Mouse (Mus musculus) right cerebral cortex, postnatal 36 days (tissue): Measurements from ENCODE around the gene Mettl7b.

ENCODE experiments used
- DNase-seq, 2 experiments: peaks; one replicate each; pipeline ENCODE4 v3.0.0; 2022; ENCODE audit warnings: low spot score in 2 of 2, mixed read lengths in 1 of 2

Gene Mettl7b

DNA sequence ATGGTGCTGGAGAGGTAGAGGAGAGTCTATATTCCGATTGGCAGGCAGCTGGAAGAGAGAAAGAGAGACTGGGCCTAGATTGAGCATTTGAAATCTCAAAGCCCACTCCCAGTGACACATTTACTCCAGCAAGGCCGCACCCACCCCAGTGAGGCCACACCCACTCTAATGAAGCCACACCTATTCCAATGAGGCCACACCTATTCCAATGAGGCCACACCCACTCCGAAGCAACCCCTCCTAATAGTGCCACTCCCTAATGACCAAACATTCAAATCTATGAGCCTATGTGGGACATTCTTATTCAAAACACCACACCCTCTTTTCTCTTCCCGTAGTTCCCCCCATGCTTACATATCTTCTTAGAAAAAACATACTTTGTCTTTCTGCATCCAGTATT, 13.3 kb downstream of the Mettl7b start:
- DNase-seq: no peak

DNA sequence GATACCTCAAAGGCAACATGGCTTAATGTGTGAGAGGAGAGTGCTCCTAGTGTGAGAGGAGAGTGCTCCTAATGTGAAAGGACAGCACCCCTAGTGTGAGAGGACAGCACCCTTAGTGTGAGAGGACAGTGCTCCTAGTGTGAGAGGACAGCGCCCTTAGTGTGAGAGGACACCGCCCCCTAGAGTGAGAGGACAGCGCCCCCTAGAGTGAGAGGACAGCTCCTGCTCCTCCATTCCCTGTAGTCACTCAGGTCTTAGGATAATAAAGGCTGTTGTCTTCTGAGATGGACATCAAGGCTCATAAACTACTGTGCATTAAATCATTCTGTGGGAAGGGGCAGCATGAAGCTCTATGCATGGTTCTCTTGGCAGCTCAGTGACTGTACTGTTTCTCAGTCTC, 15.1 kb downstream of the Mettl7b start:
- DNase-seq: no peak

DNA sequence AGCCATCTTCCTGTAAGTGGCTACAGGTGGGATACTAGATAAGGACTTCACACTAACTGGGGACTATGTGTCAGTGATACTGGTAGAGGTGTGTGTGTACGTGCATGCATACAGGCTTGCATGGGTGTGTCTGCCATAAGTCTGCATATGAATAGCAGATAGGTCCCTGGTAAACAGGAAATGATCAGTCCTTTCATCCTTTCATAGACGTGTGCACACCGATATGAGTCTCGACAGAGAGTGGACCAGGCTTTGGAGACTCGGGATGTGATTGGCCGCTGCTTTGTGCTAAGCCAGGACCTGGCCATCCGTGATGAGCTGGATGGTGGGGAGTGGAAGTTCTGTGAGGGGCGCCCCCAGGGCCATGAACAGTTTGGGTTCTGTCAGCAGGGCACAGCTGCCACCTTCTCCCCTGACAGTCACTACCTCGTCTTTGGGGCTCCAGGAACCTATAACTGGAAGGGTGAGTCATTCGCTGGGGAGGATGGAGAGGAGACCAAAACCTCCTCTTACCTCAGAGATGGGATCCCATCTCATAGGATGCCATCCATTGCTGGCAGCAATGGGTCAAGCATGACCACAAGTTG, 20.2 kb downstream of the Mettl7b start:
- no peak for DNase-seq

DNA sequence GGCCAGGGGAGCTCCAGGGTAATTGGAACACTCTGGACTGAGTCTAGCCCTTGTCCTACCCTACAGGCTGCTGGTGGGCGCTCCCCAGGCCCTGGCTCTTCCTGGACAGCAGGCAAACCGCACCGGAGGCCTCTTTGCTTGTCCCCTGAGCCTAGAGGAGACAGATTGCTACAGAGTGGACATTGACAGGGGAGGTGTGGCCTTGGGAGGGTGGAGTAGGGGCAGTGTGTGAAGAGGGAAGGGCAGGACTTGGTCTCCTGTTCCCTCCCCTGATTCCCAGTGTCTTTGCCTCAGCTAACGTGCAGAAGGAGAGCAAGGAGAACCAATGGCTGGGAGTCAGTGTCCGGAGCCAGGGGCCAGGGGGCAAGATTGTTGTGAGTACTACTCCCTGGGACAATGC, 21.8 kb downstream of the Mettl7b start:
- DNase-seq: no peak

DNA sequence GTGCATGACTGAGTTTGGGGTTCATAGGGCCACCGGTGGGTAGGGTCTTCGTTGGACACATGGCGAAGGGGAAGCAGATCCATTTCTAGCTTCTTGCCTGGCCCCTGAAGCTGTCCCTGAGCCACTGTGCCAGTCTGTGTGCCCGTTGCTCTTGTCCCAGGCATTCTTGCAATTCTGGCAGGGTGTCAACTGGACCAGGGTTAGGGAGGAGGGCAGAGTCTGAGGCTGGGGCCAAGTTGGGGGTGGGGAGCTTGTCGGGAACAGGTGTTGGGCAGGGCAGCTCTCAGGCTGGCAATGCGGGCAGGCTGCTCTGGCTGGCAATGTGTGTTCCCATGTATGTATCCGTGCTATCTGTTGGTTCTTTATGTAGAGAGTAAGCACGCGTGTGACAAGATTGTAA, 22.3 kb downstream of the Mettl7b start:
- no peak for DNase-seq

DNA sequence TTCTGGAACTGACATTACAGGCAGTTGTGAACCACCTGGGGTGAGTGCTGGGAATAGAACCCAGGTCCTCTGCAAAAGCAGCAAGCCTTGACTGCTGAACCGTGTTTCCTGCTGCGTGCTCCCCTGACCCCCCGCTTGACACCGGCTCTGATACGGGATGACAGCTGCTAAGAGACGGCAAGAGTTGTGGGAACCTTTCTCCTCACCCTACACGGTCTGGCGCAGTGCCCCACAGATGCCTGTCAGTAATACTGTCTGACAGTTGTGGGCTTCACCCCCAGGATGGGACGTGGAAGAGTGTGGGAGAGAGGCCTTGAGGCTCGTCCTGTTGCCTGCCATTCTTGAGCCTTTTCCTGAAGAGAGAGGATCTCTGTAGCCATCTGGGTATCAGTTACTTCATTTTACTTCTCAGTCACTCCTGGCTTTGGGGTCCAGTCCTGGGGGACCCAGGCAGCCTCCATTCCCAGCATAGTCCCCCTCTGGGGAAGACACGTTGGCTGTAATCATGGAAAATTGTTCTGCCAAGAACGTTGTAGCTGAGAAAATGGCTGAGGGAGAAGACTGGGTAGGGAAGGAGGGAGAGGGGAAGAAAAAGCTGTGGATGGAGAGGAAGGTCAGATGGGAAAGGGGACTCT, 22.9 kb downstream of the Mettl7b start:
- no peak for DNase-seq

DNA sequence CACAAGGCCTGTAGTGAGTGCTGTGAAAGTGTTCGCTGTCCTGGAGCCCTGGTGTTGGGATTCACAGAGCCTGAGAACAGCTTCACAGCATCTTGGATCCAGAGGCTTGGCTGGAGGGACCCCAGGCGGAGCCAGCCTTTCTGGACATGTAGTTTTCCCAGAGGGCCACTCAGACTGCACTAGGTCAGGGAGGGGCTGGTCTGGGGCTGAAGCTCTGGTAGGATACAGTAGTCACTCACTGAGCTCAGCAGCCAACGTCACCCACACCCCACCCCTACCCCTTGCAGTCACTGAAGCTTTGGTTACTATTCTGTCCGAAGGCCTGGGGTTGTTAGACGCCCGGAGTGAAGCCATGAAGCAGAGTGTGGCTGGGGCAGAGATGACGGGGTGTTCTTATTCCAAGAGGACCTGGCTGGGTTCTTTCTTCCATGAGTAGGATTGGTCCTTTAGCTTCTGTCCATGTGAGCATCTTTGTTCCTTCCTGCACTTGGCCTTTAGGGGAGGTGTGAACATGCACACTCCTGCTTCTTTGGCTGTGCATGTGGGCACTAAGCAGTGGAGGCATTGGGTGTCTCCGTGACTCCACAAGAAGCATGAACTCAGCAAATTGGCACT, 24.9 kb downstream of the Mettl7b start:
- DNase-seq: no peak

DNA sequence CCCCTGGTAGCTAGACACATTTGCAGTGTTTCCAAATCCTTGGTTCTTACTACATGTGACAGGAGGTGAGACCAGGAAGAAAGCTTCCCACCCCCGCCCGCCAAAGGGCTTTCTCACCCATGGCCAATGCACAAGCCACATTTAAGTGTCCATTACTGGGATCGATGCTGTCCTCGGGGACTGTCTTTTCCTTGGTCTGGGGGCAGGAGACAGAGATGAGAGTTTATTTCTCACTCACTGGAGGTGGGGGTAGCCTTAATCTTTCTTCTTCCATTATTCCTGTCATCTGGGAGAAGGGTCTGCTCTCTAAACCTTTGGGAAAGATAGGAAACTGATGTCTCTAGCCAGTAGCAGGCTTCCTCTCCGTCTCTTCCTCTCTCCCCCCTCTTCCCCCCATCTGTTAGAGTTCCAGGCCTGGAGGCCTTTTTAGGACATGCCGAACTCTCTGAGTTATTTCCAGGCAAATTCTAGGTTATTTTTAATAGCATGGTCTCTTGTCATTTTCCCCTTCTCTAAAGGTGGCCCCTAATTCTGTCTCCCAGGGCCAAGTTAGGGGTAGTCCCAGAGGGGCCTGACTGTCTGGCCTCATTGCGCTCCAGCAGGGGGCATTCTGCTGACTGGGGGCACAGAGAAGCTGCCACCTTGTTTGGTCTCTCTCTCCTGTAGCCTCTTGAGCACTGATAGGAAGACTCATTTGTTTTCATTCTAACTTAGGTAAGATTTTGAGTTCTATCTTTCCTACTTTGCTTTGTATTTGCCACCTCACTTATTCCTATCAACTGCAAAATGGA, 25.6 kb downstream of the Mettl7b start:
- DNase-seq: no peak

DNA sequence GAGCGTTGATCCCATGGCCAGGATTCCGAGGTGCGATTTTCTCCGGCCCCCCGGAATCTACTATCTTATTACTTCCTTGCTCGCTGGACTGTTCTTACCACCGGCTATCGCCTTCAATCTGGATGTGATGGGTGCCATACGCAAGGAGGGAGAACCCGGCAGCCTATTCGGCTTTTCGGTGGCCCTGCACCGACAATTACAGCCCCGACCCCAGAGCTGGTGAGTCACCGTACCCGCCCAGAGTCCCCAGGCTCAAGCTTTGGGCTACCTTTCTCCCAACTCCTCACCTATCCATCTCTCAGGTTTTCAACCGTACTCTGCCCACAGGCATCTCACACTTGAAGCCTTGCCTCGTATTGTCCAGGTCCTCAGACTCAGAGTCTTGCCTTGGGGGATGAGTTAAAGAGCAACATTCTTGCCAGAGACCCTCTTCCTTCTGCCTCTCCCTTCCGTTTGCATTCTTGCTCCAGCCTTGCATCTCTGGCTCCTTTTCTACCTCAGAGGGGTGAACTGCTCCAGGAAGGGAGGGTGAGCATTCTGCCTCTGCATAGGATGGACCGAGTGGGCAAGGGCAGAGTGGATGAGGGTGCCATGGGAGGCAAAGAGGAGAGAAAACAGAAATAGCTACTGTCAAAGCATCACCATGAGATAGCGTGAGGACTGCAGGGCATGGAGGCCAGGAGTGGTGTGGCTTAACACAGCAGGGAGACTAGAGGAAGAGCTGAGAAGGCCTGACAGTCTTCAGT, 26.6 kb downstream of the Mettl7b start:
- DNase-seq: no peak

DNA sequence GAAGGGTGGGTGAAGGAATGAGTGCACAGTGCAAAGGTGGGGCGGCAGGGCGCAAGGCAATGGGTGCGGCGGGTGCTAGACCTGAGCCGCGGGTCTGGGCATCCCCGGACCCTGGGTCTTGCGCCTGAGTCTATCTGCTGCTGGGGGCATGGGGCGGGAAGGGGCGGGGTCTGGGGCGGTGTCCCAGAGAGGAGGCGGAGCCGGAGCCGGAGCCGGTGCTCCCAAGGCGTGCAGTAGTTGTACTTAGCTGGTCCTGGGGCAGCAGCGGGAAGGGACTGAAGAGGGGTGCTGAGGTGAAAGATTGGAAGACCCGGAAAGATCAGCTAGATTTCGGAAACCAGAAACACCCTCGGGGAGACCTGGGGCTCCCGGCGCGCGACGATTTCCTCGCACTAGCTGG, 27.2 kb downstream of the Mettl7b start, which contains the start of gene Itga7:
Gene Itga7 (plus strand): TSS at position 245 of the 400 bp plus-strand sequence.
- DNase-seq: no peak

DNA sequence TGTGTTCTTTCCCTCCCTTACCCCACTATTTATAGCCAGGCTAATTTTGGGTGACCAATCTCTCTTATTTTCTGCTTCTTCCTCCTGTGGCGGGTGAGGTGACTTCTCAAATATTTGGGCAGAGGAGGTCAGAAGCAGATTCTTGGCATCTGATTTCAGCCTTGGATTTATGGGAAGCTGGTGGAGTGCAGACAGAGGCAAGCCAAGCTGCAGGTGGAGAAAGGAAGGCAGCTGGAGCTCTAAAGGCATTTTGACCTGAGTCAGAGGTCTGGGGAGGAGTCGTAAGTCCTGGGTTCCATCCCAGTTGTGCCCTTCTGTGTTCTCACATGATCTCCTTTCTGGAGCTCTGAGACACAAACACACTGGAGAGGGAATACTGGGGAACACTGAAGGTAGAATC, 29.3 kb downstream of the Mettl7b start:
- no peak for DNase-seq

DNA sequence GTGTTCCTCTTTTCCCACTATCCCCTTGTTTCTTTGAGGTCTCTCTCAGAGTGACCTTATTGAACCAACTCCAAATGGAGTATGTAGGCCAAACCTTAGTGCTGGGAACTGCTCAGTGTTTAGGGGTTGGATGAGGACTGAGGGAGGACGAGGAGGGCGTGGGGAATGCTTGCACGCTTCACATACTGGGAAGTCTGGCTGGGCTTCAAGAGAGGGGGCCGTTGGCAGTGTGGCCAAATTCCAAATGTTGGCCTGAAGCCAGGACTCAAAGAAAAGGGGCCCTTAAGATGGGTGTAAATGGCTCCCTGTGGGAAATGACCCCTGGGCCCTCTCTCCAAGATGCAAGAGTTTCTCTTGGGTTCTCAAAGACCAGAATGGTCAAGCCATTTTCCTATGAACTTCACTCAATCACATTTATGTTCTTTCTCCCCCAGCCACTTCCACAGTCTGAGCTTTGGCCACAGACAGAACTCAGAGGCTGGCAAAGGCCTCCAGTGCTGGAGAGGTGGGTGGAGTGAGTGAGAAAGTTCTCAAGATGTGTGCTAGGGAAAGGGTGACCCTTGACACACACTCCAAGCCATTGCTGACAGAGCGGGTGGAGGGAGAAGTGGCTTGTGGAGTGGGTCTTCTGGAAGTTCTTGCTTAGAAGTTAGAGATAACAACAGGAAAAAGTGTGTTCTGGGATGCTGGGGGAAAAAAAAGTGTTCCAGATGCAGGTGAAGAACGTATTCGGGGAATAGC, 31.0 kb downstream of the Mettl7b start:
- no peak for DNase-seq

DNA sequence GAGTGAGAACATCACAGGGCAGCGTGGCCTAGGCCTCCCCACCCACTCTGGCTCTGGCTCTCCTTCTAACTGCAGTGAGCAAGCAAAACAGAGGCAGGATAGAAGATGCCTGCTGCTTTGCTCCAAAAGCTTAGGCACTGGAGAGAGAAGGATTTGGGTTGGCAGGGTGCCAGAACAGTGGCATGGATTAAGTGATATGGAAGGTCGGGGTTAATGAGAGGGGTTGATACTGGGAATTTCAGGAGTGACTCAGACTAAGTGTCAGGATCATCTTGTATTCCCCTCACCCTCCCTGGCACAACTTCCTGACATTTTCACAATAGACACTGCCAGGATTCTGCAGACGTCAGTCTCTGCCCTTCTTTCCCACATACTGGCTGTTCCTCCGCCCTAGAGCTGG, 32.4 kb downstream of the Mettl7b start:
- DNase-seq: no peak

DNA sequence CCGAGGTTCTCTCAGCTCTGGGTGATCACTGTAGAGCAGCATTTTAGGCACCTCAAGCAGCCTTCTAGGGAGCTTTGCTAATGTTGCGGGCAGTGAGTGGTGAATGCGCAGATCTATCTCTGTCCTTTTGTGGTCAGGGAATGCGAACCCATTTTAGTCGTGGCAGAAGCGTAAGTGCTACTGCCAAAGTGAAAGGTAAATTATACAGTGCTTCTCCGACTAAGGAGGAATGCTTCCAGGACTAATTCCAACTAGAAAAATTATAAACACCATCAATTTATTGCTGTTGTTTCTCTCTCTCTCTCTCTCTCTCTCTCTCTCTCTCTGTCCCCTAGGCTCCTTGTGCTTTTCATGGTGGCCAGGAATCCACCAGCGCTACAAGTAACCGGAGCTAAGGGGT, 36.9 kb downstream of the Mettl7b start, which contains the start of gene Bloc1s1:
Gene Bloc1s1 (minus strand): TSS at position 101 of the 400 bp plus-strand sequence.
- no peak for DNase-seq

DNA sequence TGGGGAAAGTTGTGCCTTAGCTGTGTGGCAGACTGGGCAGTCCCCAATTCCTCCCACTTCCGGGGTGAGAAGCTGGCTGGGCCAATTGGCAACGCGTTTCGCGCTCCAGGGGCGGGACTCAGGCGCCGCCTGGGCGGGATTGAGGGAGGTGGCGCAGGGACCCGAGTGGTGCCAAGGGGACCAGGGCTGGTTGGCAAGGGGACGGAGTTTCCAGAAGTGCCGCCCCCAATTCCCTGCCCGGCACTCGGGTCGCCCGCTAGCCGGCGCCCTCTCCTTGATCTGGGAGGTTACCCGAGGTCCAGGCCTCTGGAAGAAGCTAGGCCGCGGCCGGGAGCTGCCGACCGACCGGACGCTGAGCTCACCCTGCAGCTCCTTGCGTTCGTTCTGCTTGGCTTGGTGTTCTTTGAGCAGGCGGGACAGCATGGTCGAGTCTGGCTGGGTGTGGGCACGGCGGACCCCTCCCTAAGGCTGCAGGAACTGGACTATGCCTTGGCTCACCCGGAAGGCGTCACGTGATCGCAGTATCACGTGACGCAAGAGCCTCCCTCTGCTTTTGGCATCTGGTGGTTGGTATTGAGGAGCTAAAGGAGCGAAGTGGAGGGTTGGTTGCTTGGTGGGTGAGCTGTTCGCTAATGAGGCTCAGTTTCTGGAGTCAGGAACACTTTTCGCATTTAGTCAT, 37.6 kb downstream of the Mettl7b start:
- DNase-seq: peak; percentile 90 to 92

DNA sequence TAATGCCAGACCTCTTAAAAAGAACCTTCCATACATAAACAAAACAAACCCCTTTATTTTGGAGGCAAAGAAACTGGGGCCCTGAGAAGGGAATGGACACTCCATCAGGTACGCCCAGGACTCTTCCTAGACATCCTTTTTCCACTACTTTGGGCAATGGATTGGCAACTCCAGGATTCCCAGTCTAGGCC, 38.1 kb downstream of the Mettl7b start, which contains the start of gene Rdh5:
Gene Rdh5 (minus strand): TSS at position 67 of the 191 bp plus-strand sequence.
- no peak for DNase-seq

DNA sequence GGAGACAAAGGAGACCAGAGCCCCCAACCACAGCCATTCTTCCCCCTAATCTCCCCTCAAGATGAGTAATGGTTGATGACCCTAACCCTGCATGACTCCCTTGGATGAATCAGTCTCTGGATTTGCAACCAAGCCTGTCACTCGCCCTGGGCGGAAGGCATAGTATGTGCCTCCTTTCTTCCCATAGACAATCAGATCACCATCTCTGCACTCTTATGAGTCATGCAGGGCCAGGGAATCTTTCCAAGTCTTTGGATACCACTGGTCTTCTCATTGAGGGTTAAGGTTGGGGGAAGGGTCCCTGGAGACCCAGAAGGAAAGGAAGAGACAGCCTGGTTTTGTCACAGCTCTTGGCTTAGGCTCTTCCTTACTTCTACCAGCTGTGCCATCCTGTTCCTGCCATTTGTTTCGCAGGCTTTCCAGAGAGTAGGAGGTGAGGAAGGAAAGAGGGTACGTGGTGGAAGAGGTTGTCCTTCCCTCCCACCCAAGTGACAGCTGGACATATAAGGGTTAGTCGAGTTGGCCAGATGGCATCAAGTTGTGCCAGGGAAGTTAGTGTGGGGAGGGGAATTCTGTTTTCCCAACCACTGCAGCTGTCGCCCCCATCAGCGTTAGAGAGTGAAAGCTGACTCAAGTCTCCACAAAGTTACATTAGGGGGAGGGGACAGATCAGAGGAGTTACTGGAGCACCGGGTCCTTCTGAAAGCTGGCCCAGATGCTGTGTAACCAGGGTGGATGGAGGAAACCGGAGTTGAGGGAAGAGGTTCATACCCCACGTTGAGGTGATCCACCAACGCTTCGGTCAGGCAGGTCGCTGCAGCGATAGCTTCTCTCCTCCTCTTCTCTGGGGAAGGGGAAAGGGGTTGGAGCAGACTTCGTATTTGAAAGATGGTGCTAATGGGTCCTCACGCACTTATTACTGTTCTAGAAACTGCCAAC, 38.6 kb downstream of the Mettl7b start:
- DNase-seq: no peak

DNA sequence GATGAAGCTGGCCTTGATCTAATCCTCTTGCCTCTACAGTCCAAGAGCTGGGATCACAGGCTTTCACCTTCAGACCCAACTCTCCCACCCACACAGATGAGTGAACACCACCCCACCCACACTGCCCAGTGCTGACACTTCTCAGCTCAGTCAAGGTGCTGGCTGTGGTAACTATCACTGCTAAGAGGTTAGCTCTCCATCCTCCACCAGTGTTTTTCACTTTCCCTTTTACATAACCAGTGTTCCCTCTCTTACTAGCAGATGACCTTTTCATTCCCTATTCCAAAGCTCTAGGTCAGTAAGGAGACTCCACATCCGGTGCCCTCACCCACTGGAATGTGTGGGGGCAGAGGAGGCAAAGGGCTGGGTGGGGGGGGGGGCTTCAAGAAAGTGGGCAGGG, 39.5 kb downstream of the Mettl7b start:
- no peak for DNase-seq

DNA sequence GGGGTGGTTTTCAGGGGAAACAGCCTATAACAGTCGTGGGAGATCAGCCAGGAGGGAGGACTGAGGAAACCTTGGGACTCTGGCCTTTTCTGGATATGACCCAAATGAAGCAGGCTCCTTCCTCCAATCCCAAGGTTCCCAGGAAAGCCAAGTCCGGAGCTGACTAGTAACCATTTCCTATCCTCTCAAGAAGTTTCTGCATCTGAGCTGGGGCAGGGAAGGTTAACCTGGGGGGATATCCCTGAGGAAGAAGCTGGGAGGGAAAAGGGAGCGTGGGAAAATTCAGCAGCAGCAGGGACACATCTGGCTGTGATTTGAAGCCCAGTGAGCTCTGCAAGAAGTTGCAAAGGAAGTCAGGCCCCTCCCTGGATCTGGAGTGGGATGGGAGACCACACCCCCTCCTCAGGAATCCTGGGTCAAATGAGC, 40.0 kb downstream of the Mettl7b start:
- no peak for DNase-seq

DNA sequence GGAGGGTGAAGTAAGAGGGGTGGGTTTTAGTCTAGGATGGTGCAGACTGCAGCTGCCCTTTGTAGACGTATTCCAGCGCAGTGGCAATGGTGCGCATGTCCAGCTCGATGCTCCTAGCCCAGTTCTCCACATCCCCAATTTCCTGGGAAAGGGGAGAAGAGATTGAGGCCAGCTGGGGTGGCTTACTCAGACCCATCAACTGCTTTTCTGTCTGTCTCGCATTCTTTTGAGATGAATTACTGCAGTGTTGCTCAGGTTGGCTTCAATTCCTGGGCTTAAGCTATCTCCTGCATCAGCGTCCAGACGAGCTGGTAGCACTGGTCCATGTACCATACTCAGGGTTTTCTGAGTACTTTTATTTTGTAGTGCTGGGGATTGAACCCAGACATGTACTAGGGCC, 40.8 kb downstream of the Mettl7b start:
- no peak for DNase-seq
